Comparison of ENCODE assay signal across 16 mouse cellular contexts in the genomic region with DNA sequence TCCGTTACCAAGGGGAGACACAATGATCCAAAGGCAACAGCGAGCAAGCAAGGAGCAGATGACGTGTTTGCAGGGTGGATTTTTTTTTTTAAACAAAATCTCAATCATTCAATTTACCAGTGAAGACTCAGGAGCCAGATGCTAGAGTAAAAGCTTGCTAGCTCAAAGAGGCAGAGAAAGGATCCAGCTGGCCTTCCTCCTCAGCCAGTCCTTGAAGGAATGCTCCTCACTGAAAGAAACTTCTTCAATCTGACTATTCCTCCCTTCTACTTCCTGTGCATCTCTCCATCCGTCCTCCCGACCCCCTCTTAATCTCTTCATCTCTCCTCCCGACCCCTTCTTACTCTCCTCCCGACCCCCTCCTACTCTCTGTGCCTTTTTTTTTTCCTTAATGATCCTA. TPM values are rescaled to one million over a fixed set of nuclear protein-coding genes. Genes with fewer than 3 reads are reported as not detected.
"Had no signal": no experiment of that assay in that cellular context is flagged by ENCODE, and none has a peak within 500 bp of the region (broad histone marks: within the 10 kb centered on the region; RNA-seq: fewer than 3 reads in every experiment).

No protein-coding gene starts in this region.

- H3K4me3 ChIP-seq: left cerebral cortex, adult 2 months; limb, embryonic 15.5 days; liver, embryonic 12.5 days; midbrain, embryonic 12.5 days; neural tube, embryonic 13.5 days had no signal

- H3K36me3 ChIP-seq: limb, embryonic 15.5 days; liver, embryonic 12.5 days; midbrain, embryonic 12.5 days; neural tube, embryonic 13.5 days had no signal

- H3K4me2 ChIP-seq: limb, embryonic 15.5 days; liver, embryonic 12.5 days; midbrain, embryonic 12.5 days; neural tube, embryonic 13.5 days had no signal

- H3K27ac ChIP-seq: left cerebral cortex, adult 2 months; limb, embryonic 15.5 days; liver, embryonic 12.5 days; macrophage; midbrain, embryonic 12.5 days; neural tube, embryonic 13.5 days had no signal

- H3K27me3 ChIP-seq: limb, embryonic 15.5 days; liver, embryonic 12.5 days; midbrain, embryonic 12.5 days; neural tube, embryonic 13.5 days had no signal

- H3K9me3 ChIP-seq: limb, embryonic 15.5 days; liver, embryonic 12.5 days; midbrain, embryonic 12.5 days; neural tube, embryonic 13.5 days had no signal

- H3K9ac ChIP-seq: limb, embryonic 15.5 days; liver, embryonic 12.5 days; midbrain, embryonic 12.5 days; neural tube, embryonic 13.5 days had no signal

- ATAC-seq: inflammation-experienced regulatory T-cells, adult 6 months; liver, embryonic 12.5 days; midbrain, embryonic 16.5 days had no signal

- H3K4me1 ChIP-seq: limb, embryonic 15.5 days; liver, embryonic 12.5 days; midbrain, embryonic 12.5 days; neural tube, embryonic 13.5 days had no signal

- DNase-seq: kidney, adult 18-20 months; kidney, postnatal 25 days; retina, postnatal 1 day; right cerebral cortex, postnatal 4 days; spleen, adult 18-20 months; thymus, adult 18-20 months; thymus, postnatal 14 days had no signal

RNA-seq across cellular contexts. Expression of a gene that starts 20.9 kb away (rescaled TPM):
- total RNA-seq: megakaryocyte-erythroid progenitor cell, adult 5-6 weeks had no signal
- polyA plus RNA-seq: macrophage had no signal
